Mouse (Mus musculus) splenic B cell, adult 2 months (primary cell): ENCODE measurements around the gene Podxl.

Experiments
- DNase-seq: peaks from one replicate; pipeline ENCODE4 v3.0.0-alpha.2; 2011; ENCODE audit warnings: low read depth, low spot score
- H3K27me3 ChIP-seq: 2 replicates; pipeline ENCODE4 v1.6.1; 2012; ENCODE audit warnings: mild to moderate bottlenecking, low read length, moderate library complexity, mixed read lengths; ENCODE audit not compliant: control insufficient read depth, poor library complexity, insufficient read depth, severe bottlenecking
- H3K36me3 ChIP-seq: 2 replicates; pipeline ENCODE4 v1.6.1; 2012; ENCODE audit warnings: mild to moderate bottlenecking, low read length, moderate library complexity, mixed read lengths; ENCODE audit not compliant: control insufficient read depth, poor library complexity, insufficient read depth, severe bottlenecking

Gene Podxl

DNA sequence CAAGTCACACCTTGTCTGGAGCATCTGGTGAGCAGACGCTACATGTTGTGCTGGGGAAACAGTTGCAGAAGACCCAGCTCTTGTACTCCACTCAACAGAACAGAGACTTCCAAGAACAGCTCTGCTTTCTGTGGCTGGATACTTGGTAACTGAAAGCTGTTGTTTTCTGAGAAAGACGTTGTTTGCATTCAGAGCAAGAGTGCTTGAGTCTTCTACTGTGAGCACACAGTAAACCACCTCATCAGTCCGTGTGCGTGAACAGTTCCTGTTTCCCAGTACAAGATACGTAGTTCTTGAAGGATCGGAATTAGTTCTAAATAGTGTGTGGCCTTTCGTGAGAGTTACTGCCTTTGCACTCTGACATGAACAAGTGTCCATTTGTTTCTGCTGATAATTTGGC lies 73.8 kb downstream of the Podxl start:
- peaks cover 6% of the 10 kb centered on the region; the same call in 1 of the 2 replicates for H3K36me3 ChIP-seq
- DNase-seq, result no peak
- no peaks in the 10 kb centered on the region for H3K27me3 ChIP-seq

DNA sequence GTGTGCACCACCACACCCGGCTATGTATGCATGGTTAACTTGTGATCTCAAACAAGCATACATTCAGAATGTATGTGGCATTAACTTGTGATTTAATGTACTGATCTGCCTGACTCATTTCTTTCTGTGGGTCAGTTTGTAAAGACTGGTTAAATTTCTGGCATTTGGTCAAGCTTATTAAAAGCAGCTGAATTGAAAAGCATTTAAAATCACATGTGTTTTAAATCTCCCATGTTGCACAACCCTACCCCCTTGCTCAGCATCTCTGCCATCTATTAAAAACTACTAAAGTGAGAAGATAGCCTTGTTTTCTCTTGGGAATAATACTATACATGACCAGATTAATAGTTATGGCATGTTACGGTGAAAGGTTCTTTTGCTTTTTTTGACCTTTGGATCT lies 77.2 kb downstream of the Podxl start:
- DNase-seq, result no peak
- peaks cover 4% of the 10 kb centered on the region; the same call in 1 of the 2 replicates for H3K36me3 ChIP-seq
- H3K27me3 ChIP-seq, result no peaks in the 10 kb centered on the region

DNA sequence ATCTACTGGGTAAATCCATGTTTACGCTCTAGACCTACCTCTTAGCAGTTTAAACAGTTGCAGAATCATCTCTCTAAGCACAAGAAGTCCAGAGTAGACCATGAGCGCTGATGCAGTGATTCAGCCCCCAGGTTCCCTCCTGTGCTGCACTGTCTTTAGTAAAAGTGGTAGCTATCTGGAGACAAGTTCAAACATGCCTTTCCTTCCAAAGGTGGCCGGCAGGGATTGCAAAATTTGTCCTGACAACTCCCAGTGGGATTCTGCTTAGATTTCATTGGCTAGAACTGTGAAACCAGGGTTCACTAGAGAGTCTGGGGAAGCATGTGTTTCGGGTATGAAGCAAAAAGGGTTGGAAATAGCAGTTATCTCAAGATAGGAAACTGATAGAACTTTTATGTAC lies 83.8 kb downstream of the Podxl start:
- H3K36me3 ChIP-seq, result peaks cover 4% of the 10 kb centered on the region
- no peak for DNase-seq
- H3K27me3 ChIP-seq, result no peaks in the 10 kb centered on the region

DNA sequence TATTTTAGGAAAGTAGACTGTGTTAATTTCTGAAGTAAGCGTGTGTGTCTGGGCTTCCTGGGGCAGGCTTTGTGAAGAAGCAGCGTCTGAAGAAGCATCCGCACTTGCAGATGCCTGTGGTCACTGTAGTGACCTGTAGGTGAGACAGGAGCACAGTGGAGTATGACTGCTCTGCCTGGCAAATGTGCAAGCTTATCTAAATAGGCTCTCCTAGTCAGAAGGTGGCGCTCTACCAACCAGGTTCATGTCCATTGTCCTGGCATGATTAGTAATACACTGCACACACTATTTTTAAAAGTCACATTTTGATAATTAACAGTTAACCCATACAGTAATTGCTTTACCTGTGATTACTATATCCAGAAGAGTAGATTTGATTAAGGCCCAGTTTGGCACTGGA lies 85.6 kb downstream of the Podxl start:
- no peak for DNase-seq
- H3K36me3 ChIP-seq, result peaks cover 4% of the 10 kb centered on the region
- no peaks in the 10 kb centered on the region for H3K27me3 ChIP-seq
